Mouse (Mus musculus): Measurements from ENCODE around the gene Miga1. TPM values are rescaled to one million over a fixed set of nuclear protein-coding genes. Genes with fewer than 3 reads are reported as not detected.

The Miga1 gene
- total and polyA plus RNA-seq, 3 experiments = 25.3 to 44.7 (median 32.5) TPM

- Histone ChIP-seq H3K27ac (ENCODE audit: insufficient read depth, low read depth) (no peak overlapping the region), H3K4me2 (ENCODE audit: insufficient read depth, low read depth, poor library complexity, severe bottlenecking) (no peak overlapping the region), H3K27me3 (replicated peaks) (no peaks in the 10 kb centered on the region), H3K79me2 (replicated peaks; ENCODE audit: control insufficient read depth, extremely low read depth, insufficient read depth, poor library complexity, severe bottlenecking) (no peaks in the 10 kb centered on the region), H3K36me3 (replicated peaks in 1 of 2; ENCODE audit: control insufficient read depth in 1 of 2, insufficient read depth in 1 of 2, low read length in 1 of 2) (peaks cover 0 to 3% of the 10 kb centered on the region in 2 experiments), H3K4me1 (ENCODE audit: control insufficient read depth in 1 of 2, insufficient read depth in 2 of 2) (peaks cover 0 to 2% of the 10 kb centered on the region in 2 experiments; a peak in 1 of 4 replicates), H3K9me3 (replicated peaks; ENCODE audit: low read length) (no peaks in the 10 kb centered on the region), H3K9ac (ENCODE audit: insufficient read depth, low read depth) (no peak overlapping the region), H3K4me3 (replicated peaks in 1 of 3; ENCODE audit: low read depth in 2 of 3, low read length in 2 of 3, poor library complexity in 1 of 3) (no peak overlapping the region)
- no peak for DNase-seq (ENCODE audit: extremely low read depth)
- in situ Hi-C loops (cut with MboI; ENCODE audit: low pct_ligation_motif_present, low pct_unique_long_range_greater_than_20kb, low sequenced_read_pairs) (loop anchor here (25.0 kb wide), 1 partner anchor 473 kb away; no protein-coding TSS in a partner anchor), dilution Hi-C loops (cut with MboI; ENCODE audit: extremely low pct_ligation_motif_present, extremely low pct_unique_long_range_greater_than_20kb, low sequenced_read_pairs) (no loop called here)
- no peak for TF ChIP-seq USF2 (conservative IDR thresholded peaks at IDR 0.05; ENCODE audit: low read depth, low read length)
- TF ChIP-seq EP300 (IDR thresholded peaks at IDR 0.05; ENCODE audit: low read length) = no peak
- TF ChIP-seq USF1 (IDR thresholded peaks at IDR 0.05; ENCODE audit: low read depth, low read length) = no peak
Observed at GRCm38 (mm10) chr3:152264374-152264773, 75.8 kb downstream of the Miga1 start.

GRCm38 (mm10) chr3:152261948-152262347 is 78.3 kb downstream of the Miga1 start:
- Histone ChIP-seq H3K4me3 (replicated peaks in 1 of 3; ENCODE audit: low read depth in 2 of 3, low read length in 2 of 3, poor library complexity in 1 of 3) (no peak overlapping the region), H3K9ac (ENCODE audit: insufficient read depth, low read depth) (no peak overlapping the region)
- TF ChIP-seq CHD1 (IDR thresholded peaks at IDR 0.05; ENCODE audit: low read depth, low read length) (no peak), ZKSCAN1 (IDR thresholded peaks at IDR 0.05; ENCODE audit: borderline replicate concordance, low read depth, low read length) (no peak), NRF1 (IDR thresholded peaks at IDR 0.05; ENCODE audit: low read depth, low read length) (no peak), MAX (IDR thresholded peaks at IDR 0.05; ENCODE audit: low read length) (no peak), EP300 (IDR thresholded peaks at IDR 0.05; ENCODE audit: low read length) (no peak), KAT2A (IDR thresholded peaks at IDR 0.05; ENCODE audit: insufficient replicate concordance, low read length) (no peak)

GRCm38 (mm10) chr3:152261436-152261835 is 78.8 kb downstream of the Miga1 start:
- Histone ChIP-seq H3K79me2 (replicated peaks; ENCODE audit: control insufficient read depth, extremely low read depth, insufficient read depth, poor library complexity, severe bottlenecking) (no peaks in the 10 kb centered on the region), H3K9me3 (replicated peaks; ENCODE audit: low read length) (no peaks in the 10 kb centered on the region), H3K36me3 (replicated peaks in 1 of 2; ENCODE audit: control insufficient read depth in 1 of 2, insufficient read depth in 1 of 2, low read length in 1 of 2) (no peaks in the 10 kb centered on the region), H3K4me2 (ENCODE audit: insufficient read depth, low read depth, poor library complexity, severe bottlenecking) (no peak overlapping the region), H3K4me3 (replicated peaks in 1 of 3; ENCODE audit: low read depth in 2 of 3, low read length in 2 of 3, poor library complexity in 1 of 3) (no peak overlapping the region), H3K27me3 (replicated peaks) (no peaks in the 10 kb centered on the region), H3K9ac (ENCODE audit: insufficient read depth, low read depth) (no peak overlapping the region), H3K4me1 (ENCODE audit: control insufficient read depth in 1 of 2, insufficient read depth in 2 of 2) (peaks cover 0 to 2% of the 10 kb centered on the region in 2 experiments; a peak in 1 of 4 replicates), H3K27ac (ENCODE audit: insufficient read depth, low read depth) (no peak overlapping the region)
- TF ChIP-seq E2F4 (IDR thresholded peaks at IDR 0.05; ENCODE audit: insufficient replicate concordance, low read depth, low read length) (no peak), ELF1 (IDR thresholded peaks at IDR 0.05; ENCODE audit: low read depth, low read length) (no peak), SMC3 (IDR thresholded peaks at IDR 0.05; ENCODE audit: low read depth, low read length) (no peak)
- dilution Hi-C loops (cut with MboI; ENCODE audit: extremely low pct_ligation_motif_present, extremely low pct_unique_long_range_greater_than_20kb, low sequenced_read_pairs) = no loop called here
- in situ Hi-C loops (cut with MboI; ENCODE audit: low pct_ligation_motif_present, low pct_unique_long_range_greater_than_20kb, low sequenced_read_pairs) = loop anchor here (25.0 kb wide), 1 partner anchor 476 kb away; no protein-coding TSS in a partner anchor
- no peak for DNase-seq (ENCODE audit: extremely low read depth)

More at GRCm38 (mm10) chr3:152261948-152262347, 78.3 kb downstream of the Miga1 start:
- no peaks in the 10 kb centered on the region for H3K36me3 ChIP-seq (replicated peaks in 1 of 2; ENCODE audit: control insufficient read depth in 1 of 2, insufficient read depth in 1 of 2, low read length in 1 of 2)
- H3K4me1 ChIP-seq (ENCODE audit: control insufficient read depth in 1 of 2, insufficient read depth in 2 of 2) = peaks cover 0 to 2% of the 10 kb centered on the region in 2 experiments; a peak in 1 of 4 replicates
- H3K79me2 ChIP-seq (replicated peaks; ENCODE audit: control insufficient read depth, extremely low read depth, insufficient read depth, poor library complexity, severe bottlenecking) = no peaks in the 10 kb centered on the region
- H3K27me3 ChIP-seq (replicated peaks) = no peaks in the 10 kb centered on the region
- in situ Hi-C loops (cut with MboI; ENCODE audit: low pct_ligation_motif_present, low pct_unique_long_range_greater_than_20kb, low sequenced_read_pairs) = loop anchor here (25.0 kb wide), 1 partner anchor 475 kb away; no protein-coding TSS in a partner anchor
- no peaks in the 10 kb centered on the region for H3K9me3 ChIP-seq (replicated peaks; ENCODE audit: low read length)
- no peak for DNase-seq (ENCODE audit: extremely low read depth)
- no peak overlapping the region for H3K27ac ChIP-seq (ENCODE audit: insufficient read depth, low read depth)
- dilution Hi-C loops (cut with MboI; ENCODE audit: extremely low pct_ligation_motif_present, extremely low pct_unique_long_range_greater_than_20kb, low sequenced_read_pairs) = no loop called here
- H3K4me2 ChIP-seq (ENCODE audit: insufficient read depth, low read depth, poor library complexity, severe bottlenecking) = no peak overlapping the region
